Mouse (Mus musculus) cerebellum, adult 8-10 months (tissue): ENCODE data around the gene Med24.

ENCODE experiments used
- DNase-seq: peaks from one replicate; pipeline ENCODE4 v3.0.0; 2022

Med24 gene

DNA sequence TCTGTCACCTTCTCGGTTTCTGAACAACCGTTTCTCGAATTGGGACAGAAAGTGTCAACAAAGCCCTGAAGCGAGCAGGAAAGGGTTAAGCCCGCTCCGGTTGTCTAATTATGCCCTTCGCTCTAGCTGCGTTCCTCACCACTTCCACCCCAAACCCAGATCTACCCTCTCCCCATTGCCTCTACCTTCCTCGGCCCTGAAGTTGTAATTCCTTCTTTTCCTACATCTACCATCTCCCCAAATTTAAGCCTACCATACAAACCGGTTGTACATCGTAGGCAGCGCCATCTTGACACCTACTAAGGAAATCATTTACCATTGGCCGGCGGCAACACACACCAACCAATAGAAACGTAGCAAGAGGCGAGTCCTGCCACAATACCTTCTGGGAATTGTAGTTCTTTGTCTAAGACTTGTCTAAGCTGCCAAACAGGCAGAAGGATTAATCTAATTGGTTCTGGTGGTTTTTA lies at the start of gene Med24:
Gene Med24, minus strand, starts transcription at position 317 of the 470 bp plus-strand sequence.
- DNase-seq: peak; percentile 86

- DNase-seq: no peak
Observed at GRCm38 (mm10) chr11:98777888-98778287, 48.7 kb upstream of the Med24 start.

DNA sequence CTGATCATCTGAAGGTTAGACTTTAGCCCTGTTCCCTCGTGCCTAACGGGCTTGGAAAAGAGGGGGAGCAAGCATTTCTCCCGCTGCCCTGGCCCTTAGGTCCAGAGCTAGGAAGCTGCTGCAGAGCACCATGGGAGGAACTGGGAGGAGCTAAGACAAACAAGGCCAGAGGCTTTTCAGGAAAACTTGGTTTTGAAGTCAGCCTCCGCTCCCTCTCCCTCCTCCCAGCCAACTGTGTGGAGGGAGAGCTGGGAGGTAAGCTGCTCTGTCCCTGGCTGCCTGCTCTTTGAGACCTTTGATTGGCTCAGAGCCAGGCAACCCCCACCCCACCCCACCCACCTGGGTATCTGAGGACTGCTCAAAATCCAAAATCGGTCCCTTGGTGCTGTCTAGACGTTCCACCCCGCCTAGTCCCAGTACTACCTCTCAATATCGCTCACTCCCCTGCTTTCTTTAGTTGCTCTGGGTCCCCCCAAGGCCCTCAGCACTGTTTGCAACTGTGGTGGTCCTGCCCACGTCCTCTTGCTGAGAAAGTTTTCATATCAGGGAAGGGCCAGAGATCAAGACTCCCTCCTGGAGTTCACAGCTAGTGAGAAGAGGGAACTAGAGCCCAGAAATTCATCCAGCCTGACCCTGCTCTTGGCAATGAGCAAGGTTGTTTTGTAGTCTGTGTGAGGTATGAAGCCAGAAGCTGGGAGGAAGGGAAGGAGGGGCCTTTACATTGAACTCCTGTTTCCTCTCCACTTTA lies 47.8 kb upstream of the Med24 start:
- DNase-seq: no peak

- DNase-seq: no peak
Observed at GRCm38 (mm10) chr11:98776052-98776764, 47.0 kb upstream of the Med24 start.

DNA sequence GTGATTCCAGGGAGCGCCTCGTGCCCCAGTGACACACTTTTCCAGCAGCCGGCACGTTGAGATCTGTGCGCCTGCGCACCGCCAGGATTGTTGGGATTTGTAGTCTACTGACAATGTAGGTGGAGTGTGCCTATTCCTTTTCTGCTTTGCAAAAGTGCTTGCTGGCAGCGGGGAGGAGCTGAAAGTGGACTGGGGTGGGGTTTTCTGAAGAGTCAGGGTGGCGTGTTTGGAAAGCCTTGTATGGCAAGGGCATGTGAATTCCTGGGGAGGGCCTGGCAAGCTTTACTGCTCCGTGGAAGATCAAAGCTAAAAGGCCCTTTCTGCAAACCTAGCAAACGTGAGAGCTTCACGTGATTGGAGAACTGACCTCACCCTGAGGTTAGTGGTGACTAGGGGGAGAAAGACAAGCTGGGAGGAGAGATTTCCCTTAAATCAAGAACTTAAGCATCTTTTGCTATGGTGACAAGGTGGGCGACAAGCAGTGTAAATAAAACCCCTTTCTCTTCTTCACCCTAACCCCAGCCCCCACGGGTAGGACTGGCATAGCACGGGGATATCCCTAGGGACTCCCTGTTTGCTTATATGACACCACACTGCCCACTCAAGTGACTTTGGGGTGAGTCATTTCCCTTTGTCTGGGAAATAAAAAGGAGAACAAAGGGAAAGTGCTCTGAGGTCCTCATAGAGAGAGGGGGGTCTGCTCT lies 46.3 kb upstream of the Med24 start:
- peak; percentile 99 for DNase-seq

DNA sequence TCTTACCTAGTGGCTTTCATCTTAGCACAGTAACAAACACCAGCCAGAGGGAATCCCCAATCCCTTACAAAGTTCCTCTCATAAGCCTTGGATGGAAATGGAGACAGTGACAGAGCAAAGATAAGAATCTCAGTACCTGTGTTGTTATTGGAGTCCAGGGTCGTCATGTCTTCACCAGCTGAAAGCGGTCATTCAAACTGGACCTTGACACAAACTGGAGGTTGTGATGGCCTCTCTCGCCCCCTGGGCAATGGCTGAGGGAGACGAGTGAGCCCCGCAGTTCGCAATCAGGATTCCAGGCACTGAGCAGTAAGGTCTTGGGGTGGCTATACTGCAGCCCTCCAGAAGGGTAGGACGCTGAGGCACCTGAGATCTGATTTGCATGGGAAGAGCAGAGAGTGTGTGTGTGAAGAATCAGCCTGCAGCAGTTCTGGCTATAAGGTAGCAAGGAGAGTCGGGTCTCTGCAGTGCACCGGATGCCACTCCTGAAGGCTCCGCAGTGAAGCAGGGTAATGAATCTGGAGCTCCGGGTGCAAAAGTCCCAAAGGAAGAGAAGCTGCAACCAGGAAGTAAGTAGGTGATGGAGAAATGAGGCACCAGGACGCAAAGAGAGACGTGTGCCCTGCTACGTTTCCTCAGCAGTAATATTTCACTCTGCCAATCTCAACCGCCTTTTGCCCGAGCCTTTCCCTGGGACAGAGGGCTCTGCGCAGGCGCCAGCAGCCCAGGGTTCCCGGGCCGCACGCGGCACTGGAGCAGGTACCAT lies 45.5 kb upstream of the Med24 start, which contains the start of gene Nr1d1:
Gene Nr1d1, minus strand, starts transcription at position 752 of the 766 bp plus-strand sequence.
- no peak for DNase-seq

GRCm38 (mm10) chr11:98773635-98774295 lies 44.5 kb upstream of the Med24 start:
- peak; percentile 99 for DNase-seq

DNA sequence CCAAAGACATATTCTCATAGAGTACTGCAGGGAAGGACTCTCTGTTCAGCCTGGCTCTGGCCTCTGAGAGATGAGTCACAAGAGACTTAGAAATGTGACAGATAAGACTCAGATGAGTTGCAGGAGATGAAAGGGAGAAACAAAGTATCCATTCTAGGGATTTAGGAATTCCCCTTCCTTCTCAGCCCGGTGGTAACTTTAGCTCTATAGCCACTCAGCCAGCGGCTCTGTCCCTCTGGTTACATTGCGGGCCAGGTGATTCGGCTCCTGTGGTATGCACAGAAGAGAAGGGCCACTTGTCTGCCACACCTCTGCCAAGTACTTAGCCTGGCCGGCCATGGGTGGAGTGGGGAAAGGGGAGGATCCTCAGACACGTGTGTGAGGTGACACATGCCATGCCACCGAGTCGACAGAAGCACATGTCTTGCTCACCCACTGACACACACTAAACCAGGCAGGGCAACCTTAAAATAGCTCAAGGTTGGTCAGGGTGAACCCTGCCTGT lies 43.5 kb upstream of the Med24 start:
- no peak for DNase-seq

- no peak for DNase-seq
Observed at GRCm38 (mm10) chr11:98771844-98772525, 42.8 kb upstream of the Med24 start.

- DNase-seq: no peak
Observed at GRCm38 (mm10) chr11:98771131-98771530, 41.9 kb upstream of the Med24 start.

GRCm38 (mm10) chr11:98770096-98770975 lies 41.1 kb upstream of the Med24 start:
- no peak for DNase-seq

DNA sequence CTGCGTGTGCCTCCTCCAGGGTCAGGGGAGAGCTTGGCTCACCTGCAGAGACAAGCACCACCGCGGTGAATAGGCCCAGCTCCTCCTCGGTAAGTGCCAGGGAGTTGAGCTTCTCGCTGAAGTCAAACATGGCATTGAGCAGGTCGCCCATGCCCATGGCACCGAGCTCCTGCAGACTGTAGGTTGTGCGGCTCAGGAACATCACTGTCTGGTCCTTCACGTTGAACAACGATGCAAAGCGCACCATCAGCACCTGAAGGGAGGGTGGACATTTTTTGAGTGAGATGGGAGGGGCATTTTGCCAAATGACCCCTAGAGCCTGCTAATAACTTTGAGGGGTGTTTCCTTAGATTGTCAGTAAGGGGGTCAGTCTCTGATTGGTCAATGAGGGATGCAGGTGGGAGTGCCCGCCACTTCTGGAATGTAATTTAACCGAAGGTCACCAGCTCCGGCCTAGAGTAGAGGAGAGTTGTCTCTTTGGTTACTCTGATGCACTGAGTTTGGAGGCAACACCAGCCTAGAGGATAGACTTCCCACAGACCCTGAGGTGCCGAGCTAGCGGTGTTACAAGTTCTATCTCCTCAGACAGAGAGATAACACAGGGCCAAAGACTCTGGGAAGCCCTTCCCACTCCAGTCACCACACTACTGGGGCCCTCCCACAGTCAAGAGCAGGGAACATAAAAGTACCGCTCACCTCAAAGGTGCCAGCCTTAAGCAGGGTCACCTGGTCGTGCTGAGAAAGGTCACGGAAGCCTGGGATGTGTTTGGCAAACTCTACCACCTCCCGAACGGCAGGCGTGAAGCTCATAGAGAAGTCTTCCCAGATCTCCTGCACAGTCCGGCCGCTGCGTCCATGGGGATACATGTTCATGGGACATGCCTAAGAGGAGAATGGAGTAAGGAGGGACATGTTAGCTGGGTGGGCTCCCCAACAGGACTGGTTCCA lies 40.0 kb upstream of the Med24 start:
- DNase-seq: no peak

- DNase-seq: peak; percentile 54
Observed at GRCm38 (mm10) chr11:98768127-98769006, 39.1 kb upstream of the Med24 start.

DNA sequence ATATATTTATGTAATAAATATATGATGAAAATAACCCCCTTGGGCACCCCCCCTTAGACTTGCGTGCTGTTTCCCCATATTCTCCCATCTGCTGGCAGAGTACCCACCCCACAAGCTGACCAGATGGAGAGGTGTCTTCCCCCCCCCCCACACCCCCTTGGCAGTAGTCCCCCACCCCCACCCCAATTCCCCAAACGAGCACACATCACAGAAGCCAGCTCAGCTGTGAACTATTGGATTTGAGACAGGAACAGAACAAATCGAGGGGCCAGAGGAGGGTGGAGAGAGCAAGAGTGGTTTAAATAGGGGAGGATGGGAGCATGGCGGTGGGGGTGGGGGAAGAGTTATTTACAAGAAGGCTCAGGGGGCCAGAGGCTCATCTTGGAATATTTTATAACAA lies 38.5 kb upstream of the Med24 start:
- DNase-seq: no peak

DNA sequence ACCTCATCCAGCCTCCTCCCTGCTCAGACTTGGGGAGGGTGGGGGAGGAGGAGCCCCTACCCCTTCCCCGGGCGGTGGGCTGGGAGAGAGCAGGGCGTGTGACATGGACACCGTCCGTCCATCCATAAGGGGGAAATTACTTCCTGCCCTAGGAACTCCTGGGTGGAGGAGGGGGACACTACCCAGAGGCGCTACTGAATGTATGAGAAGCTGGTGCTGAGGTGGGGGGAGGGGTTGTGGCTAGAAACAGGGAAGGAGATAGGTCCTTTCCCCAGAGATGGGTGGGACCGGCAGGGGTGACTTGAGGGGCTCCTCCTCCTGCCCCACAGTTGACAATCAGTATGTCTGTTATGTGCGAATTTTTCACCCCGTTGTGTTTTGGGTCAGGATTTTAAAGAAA lies 38.0 kb upstream of the Med24 start:
- no peak for DNase-seq

- no peak for DNase-seq
Observed at GRCm38 (mm10) chr11:98766816-98767215, 37.6 kb upstream of the Med24 start.

- DNase-seq: no peak
Observed at GRCm38 (mm10) chr11:98766346-98766745, 37.1 kb upstream of the Med24 start.
